15 mouse cellular contexts compared by ENCODE assay signal in the genomic region with DNA sequence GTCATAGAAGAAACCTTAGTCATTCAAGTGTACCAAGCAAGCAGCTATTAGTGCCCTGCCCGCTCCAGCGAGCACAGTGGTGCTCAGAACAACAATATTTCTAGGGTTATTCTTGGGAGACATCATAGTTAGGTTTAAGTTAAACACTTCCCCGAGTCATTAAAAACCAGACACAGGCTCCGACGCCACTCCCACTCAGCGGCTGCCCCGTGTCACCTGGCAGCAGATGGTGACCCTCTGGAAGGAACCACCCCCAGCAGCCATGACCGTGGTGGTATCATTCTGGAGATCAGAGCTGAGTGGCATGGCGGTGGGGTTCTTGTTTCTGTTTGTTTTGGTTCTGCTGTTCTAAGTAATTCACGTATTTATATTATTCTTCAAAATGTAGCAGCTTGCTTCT. TPM values are rescaled to one million over a fixed set of nuclear protein-coding genes. Genes with fewer than 3 reads are reported as not detected.
DNase-seq lines count a peak whose midpoint lies in the region; ATAC-seq and TF ChIP-seq lines count a peak whose summit lies in the region.
"Had no signal": no experiment of that assay in that cellular context is flagged by ENCODE, and none has a peak within 500 bp of the region (broad histone marks: within the 10 kb centered on the region; RNA-seq: fewer than 3 reads in every experiment).

No protein-coding gene starts in this region.

- no peak overlapping the region for H3K9ac ChIP-seq in kidney, postnatal 0 days (ENCODE audit: low read depth, low read length)
- no peak overlapping the region for H3K9ac ChIP-seq in forebrain, embryonic 12.5 days
- H3K9ac ChIP-seq in limb, embryonic 11.5 days (ENCODE audit: low read length) = no peak overlapping the region
- H3K9ac ChIP-seq: liver, embryonic 12.5 days had no signal

- peaks cover 20% of the 10 kb centered on the region for H3K4me1 ChIP-seq in kidney, postnatal 0 days (replicated peaks; ENCODE audit: insufficient read depth, low read length)
- peaks cover 51% of the 10 kb centered on the region for H3K4me1 ChIP-seq in kidney, adult 2 months (ENCODE audit: control insufficient read depth, insufficient read depth, low read length)
- peaks cover 21% of the 10 kb centered on the region for H3K4me1 ChIP-seq in forebrain, embryonic 12.5 days
- H3K4me1 ChIP-seq in limb, embryonic 11.5 days (ENCODE audit: control insufficient read depth, insufficient read depth, low read length) = peaks cover 36% of the 10 kb centered on the region

- H3K27me3 ChIP-seq in kidney, postnatal 0 days (ENCODE audit: insufficient read depth, low read length) = no peaks in the 10 kb centered on the region
- H3K27me3 ChIP-seq in kidney, adult 2 months (replicated peaks; ENCODE audit: control insufficient read depth, insufficient read depth, low read length) = no peaks in the 10 kb centered on the region
- H3K27me3 ChIP-seq in forebrain, embryonic 12.5 days = no peaks in the 10 kb centered on the region
- no peaks in the 10 kb centered on the region for H3K27me3 ChIP-seq in limb, embryonic 11.5 days (ENCODE audit: control insufficient read depth, insufficient read depth, low read length)

- H3K4me3 ChIP-seq in kidney, postnatal 0 days (replicated peaks; ENCODE audit: low read depth, low read length) = no peak overlapping the region
- no peak overlapping the region for H3K4me3 ChIP-seq in kidney, adult 2 months (ENCODE audit: insufficient read depth, low read depth, low read length)
- no peak overlapping the region for H3K4me3 ChIP-seq in forebrain, embryonic 12.5 days (replicated peaks)
- no peak overlapping the region for H3K4me3 ChIP-seq in limb, embryonic 11.5 days (ENCODE audit: low read depth, low read length)
- H3K4me3 ChIP-seq: left cerebral cortex, adult 2 months; liver, embryonic 12.5 days had no signal

- no peak for TF ChIP-seq POLR2A in kidney, adult 2 months (IDR thresholded peaks at IDR 0.05; ENCODE audit: low read depth, low read length)

- no peaks in the 10 kb centered on the region for H3K9me3 ChIP-seq in kidney, postnatal 0 days (replicated peaks; ENCODE audit: low read length)
- H3K9me3 ChIP-seq in forebrain, embryonic 12.5 days = no peaks in the 10 kb centered on the region
- H3K9me3 ChIP-seq in limb, embryonic 11.5 days (ENCODE audit: control insufficient read depth, low read length) = no peaks in the 10 kb centered on the region
- H3K9me3 ChIP-seq: liver, embryonic 12.5 days had no signal

- no peaks in the 10 kb centered on the region for H3K36me3 ChIP-seq in kidney, postnatal 0 days (ENCODE audit: insufficient read depth, low read length)
- no peaks in the 10 kb centered on the region for H3K36me3 ChIP-seq in kidney, adult 2 months (ENCODE audit: control insufficient read depth, insufficient read depth, low read length)
- no peaks in the 10 kb centered on the region for H3K36me3 ChIP-seq in forebrain, embryonic 12.5 days (replicated peaks)
- H3K36me3 ChIP-seq in limb, embryonic 11.5 days (ENCODE audit: control insufficient read depth, insufficient read depth, low read length) = no peaks in the 10 kb centered on the region
- H3K36me3 ChIP-seq: liver, embryonic 12.5 days had no signal

- 16% methylated on average over 10 of the region's 10 CpGs for WGBS in kidney, postnatal 0 days
- WGBS in kidney, adult 2 months = 25% methylated on average over 10 of the region's 10 CpGs
- 43% methylated on average over 10 of the region's 10 CpGs for WGBS in forebrain, embryonic 12.5 days
- 30% methylated on average over 10 of the region's 10 CpGs for WGBS in limb, embryonic 11.5 days

- peak overlapping the region; percentile 67 for H3K27ac ChIP-seq in kidney, postnatal 0 days
- no peak overlapping the region for H3K27ac ChIP-seq in kidney, adult 2 months (ENCODE audit: insufficient read depth, low read depth, low read length)
- H3K27ac ChIP-seq in forebrain, embryonic 12.5 days = peak overlapping the region; percentile 53; the same call in 1 of the 2 replicates
- peak overlapping the region; percentile 50 for H3K27ac ChIP-seq in limb, embryonic 11.5 days (replicated peaks; ENCODE audit: low read depth, low read length)
- H3K27ac ChIP-seq: left cerebral cortex, adult 2 months; liver, embryonic 12.5 days had no signal

- TF ChIP-seq CTCF in kidney, postnatal 0 days (IDR thresholded peaks at IDR 0.05; ENCODE audit: low read depth) = no peak
- no peak for TF ChIP-seq CTCF in kidney, adult 2 months (conservative IDR thresholded peaks at IDR 0.05; ENCODE audit: insufficient read depth, insufficient read length, low read depth, low read length)

- no peak for ATAC-seq in kidney, postnatal 0 days (replicated peaks; ENCODE audit: low FRiP score, low read depth)
- ATAC-seq in forebrain, embryonic 12.5 days (ENCODE audit: low FRiP score) = no peak
- ATAC-seq in limb, embryonic 11.5 days (ENCODE audit: insufficient number of reproducible peaks, low FRiP score, low TSS enrichment, low read depth) = no peak
- ATAC-seq: liver, embryonic 12.5 days; lung, postnatal 0 days had no signal

- DNase-seq in embryo, embryonic 11 days = peak; percentile 42
- no peak for DNase-seq in embryo, embryonic 10.5 days (ENCODE audit: low spot score)
- DNase-seq in kidney, postnatal 0 days (ENCODE audit: low spot score) = peak; percentile 40
- DNase-seq in kidney, adult 2 months = no peak
- DNase-seq in limb, embryonic 11.5 days (ENCODE audit: low spot score) = peak; percentile 52
- no peak for DNase-seq in cerebellum, adult 9-11 months
- no peak for DNase-seq in thymus, postnatal 4 days
- DNase-seq: cerebellum, adult 18-20 months; heart, postnatal 4 days; thymus, postnatal 14 days had no signal

- peak overlapping the region; percentile 19; the same call in 1 of the 2 replicates for H3K4me2 ChIP-seq in kidney, postnatal 0 days (ENCODE audit: low read length)
- no peak overlapping the region for H3K4me2 ChIP-seq in forebrain, embryonic 12.5 days
- H3K4me2 ChIP-seq in limb, embryonic 11.5 days (ENCODE audit: low read depth, severe bottlenecking) = peak overlapping the region; percentile 10; the same call in 1 of the 2 replicates
- H3K4me2 ChIP-seq: heart, embryonic 11.5 days; liver, embryonic 12.5 days had no signal

RNA-seq across cellular contexts. Expression of a gene that starts 5.1 kb away (rescaled TPM):
- 18.3 and 19.5 TPM in 2 replicates for polyA plus RNA-seq in kidney, postnatal 0 days (2015; fragmentation: Nextera tagmentation; extraction: Ambion mirVana)
- 20.4 and 22.1 TPM in 2 replicates for polyA plus RNA-seq in kidney, adult 2 months (2012; rRNA removed)
- polyA plus RNA-seq in forebrain, embryonic 12.5 days (2016; fragmentation: Nextera tagmentation; extraction: Ambion mirVana) = 8.8 and 9.1 TPM in 2 replicates
- 11.6 and 13.8 TPM in 2 replicates for polyA plus RNA-seq in limb, embryonic 11.5 days (2014; fragmentation: Nextera tagmentation; extraction: Ambion mirVana)

Comparison
In these comparisons a context has a peak if more than half of its experiments do, and no peak if none do; other contexts are left out.
1. DNase-seq: peak in embryo, embryonic 11 days (single experiment), kidney, postnatal 0 days (single experiment) and limb, embryonic 11.5 days (single experiment); none in embryo, embryonic 10.5 days (single experiment), kidney, adult 2 months (single experiment), cerebellum, adult 9-11 months (single experiment) and thymus, postnatal 4 days (single experiment).